Mouse (Mus musculus): ENCODE results near the gene Cacna1e. TPM values are rescaled to one million over a fixed set of nuclear protein-coding genes. Genes with fewer than 3 reads are reported as not detected.

Gene Cacna1e
- total and polyA plus RNA-seq, 3 experiments = not detected

DNA sequence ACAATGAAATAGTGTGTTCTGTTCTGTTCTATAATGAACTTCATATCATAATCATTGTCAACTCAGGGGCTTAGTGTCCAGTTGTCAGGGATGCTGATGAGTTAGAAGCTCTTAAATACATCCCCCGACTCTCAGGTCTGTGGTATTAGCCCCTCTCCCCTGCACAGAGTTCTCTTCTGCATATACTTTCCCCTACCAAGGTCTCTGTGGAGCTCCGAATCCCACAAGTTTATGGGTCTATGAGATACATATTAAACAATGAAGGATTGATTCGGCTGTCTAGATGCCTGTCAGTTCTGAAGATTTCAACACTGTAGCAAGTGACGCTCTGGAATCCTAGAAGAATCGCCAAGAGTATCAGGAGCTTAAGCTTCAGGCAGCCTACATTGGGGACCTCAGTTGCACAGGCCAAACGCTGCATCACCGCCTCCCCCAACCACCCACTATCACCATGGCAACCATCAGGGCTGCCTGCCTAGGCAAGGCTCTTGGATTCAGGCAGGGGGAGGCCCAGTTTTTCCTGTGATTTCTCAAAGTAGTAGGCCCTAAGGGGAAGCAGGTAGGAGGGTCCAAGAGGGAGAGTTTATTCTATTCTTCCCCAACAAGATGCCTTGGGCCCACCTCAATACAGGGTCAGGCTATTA lies 223.0 kb downstream of the Cacna1e start:
- TF ChIP-seq ZC3H11A (IDR thresholded peaks at IDR 0.05; ENCODE audit: low read depth, low read length) (no peak), MAFK (IDR thresholded peaks at IDR 0.05; ENCODE audit: borderline replicate concordance, low read depth, low read length) (no peak), CHD2 (IDR thresholded peaks at IDR 0.05; ENCODE audit: low read length) (no peak), RCOR1 (IDR thresholded peaks at IDR 0.05; ENCODE audit: low read depth, low read length) (no peak), TCF12 (IDR thresholded peaks at IDR 0.05; ENCODE audit: low read depth, low read length) (no peak), MAX (IDR thresholded peaks at IDR 0.05; ENCODE audit: low read length) (no peak), ELF1 (IDR thresholded peaks at IDR 0.05; ENCODE audit: low read depth, low read length) (no peak), GATA1 (IDR thresholded peaks at IDR 0.05; ENCODE audit: low read depth, low read length) (no peak), RAD21 (IDR thresholded peaks at IDR 0.05; ENCODE audit: low read depth, low read length) (no peak), CHD1 (IDR thresholded peaks at IDR 0.05; ENCODE audit: low read depth, low read length) (no peak), MAZ (IDR thresholded peaks at IDR 0.05; ENCODE audit: low read depth, low read length) (no peak), MYC (IDR thresholded peaks at IDR 0.05; ENCODE audit: low read depth, low read length) (no peak), SIN3A (IDR thresholded peaks at IDR 0.05; ENCODE audit: low read length) (no peak), SMC3 (IDR thresholded peaks at IDR 0.05; ENCODE audit: low read depth, low read length) (no peak), EP300 (IDR thresholded peaks at IDR 0.05; ENCODE audit: low read depth in 1 of 2, low read length in 2 of 2) (no peak), ETS1 (IDR thresholded peaks at IDR 0.05; ENCODE audit: low read depth, low read length) (no peak), MYB (IDR thresholded peaks at IDR 0.05; ENCODE audit: low read depth, low read length) (no peak), KAT2A (conservative IDR thresholded peaks at IDR 0.05; ENCODE audit: low read depth, low read length) (no peak), NELFE (IDR thresholded peaks at IDR 0.05; ENCODE audit: low read depth, low read length) (no peak)
- no peak overlapping the region for H3K9ac ChIP-seq (ENCODE audit: control insufficient read depth, low read depth, low read length, poor library complexity, severe bottlenecking)
- H3K36me3 ChIP-seq (ENCODE audit: control insufficient read depth in 1 of 2, insufficient read depth in 2 of 2, low read length in 2 of 2) = no peaks in the 10 kb centered on the region
- H3K4me1 ChIP-seq (ENCODE audit: control insufficient read depth in 1 of 2, insufficient read depth in 2 of 2, low read length in 2 of 2) = no peaks in the 10 kb centered on the region
- no peak for DNase-seq (ENCODE audit: low read depth, low spot score)
- H3K9me3 ChIP-seq (replicated peaks; ENCODE audit: insufficient read depth, low read length) = no peaks in the 10 kb centered on the region
- no peaks in the 10 kb centered on the region for H3K79me2 ChIP-seq (ENCODE audit: control insufficient read depth, insufficient read depth, low read length, poor library complexity)
- H3K4me3 ChIP-seq (ENCODE audit: control insufficient read depth in 1 of 2, insufficient read depth in 1 of 2, low read depth in 2 of 2, low read length in 2 of 2) = no peak overlapping the region
- no peaks in the 10 kb centered on the region for H3K27me3 ChIP-seq (ENCODE audit: control insufficient read depth in 1 of 2, insufficient read depth in 2 of 2, low read length in 2 of 2)
- H3K27ac ChIP-seq (ENCODE audit: control insufficient read depth, low read depth, low read length) = no peak overlapping the region

GRCm38 (mm10) chr1:154657366-154657765 lies 226.9 kb downstream of the Cacna1e start:
- no peak for DNase-seq (ENCODE audit: low read depth, low spot score)
- H3K9ac ChIP-seq (ENCODE audit: control insufficient read depth, low read depth, low read length, poor library complexity, severe bottlenecking) = no peak overlapping the region
- no peak for TF ChIP-seq MEF2A (IDR thresholded peaks at IDR 0.05; ENCODE audit: extremely low read depth, insufficient replicate concordance, low read depth, low read length, poor library complexity, severe bottlenecking)
- no peak for TF ChIP-seq ZC3H11A (IDR thresholded peaks at IDR 0.05; ENCODE audit: low read depth, low read length)
- TF ChIP-seq MAZ (IDR thresholded peaks at IDR 0.05; ENCODE audit: low read depth, low read length) = no peak
- no peak for TF ChIP-seq SIN3A (IDR thresholded peaks at IDR 0.05; ENCODE audit: low read length)
- no peak for TF ChIP-seq GATA1 (IDR thresholded peaks at IDR 0.05; ENCODE audit: low read depth, low read length)
- no peak for TF ChIP-seq ZKSCAN1 (IDR thresholded peaks at IDR 0.05; ENCODE audit: low read depth, low read length)
- TF ChIP-seq POLR2AphosphoS2 (IDR thresholded peaks at IDR 0.05; ENCODE audit: low read length) = no peak
- TF ChIP-seq MAX (IDR thresholded peaks at IDR 0.05; ENCODE audit: low read length) = no peak
- TF ChIP-seq USF2 (IDR thresholded peaks at IDR 0.05; ENCODE audit: borderline replicate concordance in 1 of 2, insufficient read depth in 1 of 2, low read depth in 1 of 2, low read length in 2 of 2) = no peak
- no peak for TF ChIP-seq MXI1 (IDR thresholded peaks at IDR 0.05; ENCODE audit: low read depth, low read length)
- TF ChIP-seq ZNF384 (IDR thresholded peaks at IDR 0.05; ENCODE audit: low read depth, low read length) = no peak
- no peak for TF ChIP-seq POLR2A (IDR thresholded peaks at IDR 0.05; ENCODE audit: control insufficient read depth in 1 of 2, insufficient read depth in 1 of 2, low read depth in 1 of 2, low read length in 2 of 2, poor library complexity in 1 of 2)
- TF ChIP-seq CTCF (IDR thresholded peaks at IDR 0.05 in 2 of 3, conservative IDR thresholded peaks at IDR 0.05 in 1 of 3; ENCODE audit: control insufficient read depth in 1 of 3, insufficient read depth in 1 of 3, low read depth in 2 of 3, low read length in 3 of 3, poor library complexity in 1 of 3, severe bottlenecking in 1 of 3) = no peak
- no peak for TF ChIP-seq USF1 (IDR thresholded peaks at IDR 0.05; ENCODE audit: low read depth, low read length)
- TF ChIP-seq ZMIZ1 (IDR thresholded peaks at IDR 0.05; ENCODE audit: low read depth, low read length) = no peak
- TF ChIP-seq ELF1 (IDR thresholded peaks at IDR 0.05; ENCODE audit: low read depth, low read length) = no peak
- no peak for TF ChIP-seq SMC3 (IDR thresholded peaks at IDR 0.05; ENCODE audit: low read depth, low read length)
- H3K27ac ChIP-seq (ENCODE audit: control insufficient read depth, low read depth, low read length) = no peak overlapping the region
- H3K79me2 ChIP-seq (ENCODE audit: control insufficient read depth, insufficient read depth, low read length, poor library complexity) = no peaks in the 10 kb centered on the region
- no peak overlapping the region for H3K4me3 ChIP-seq (ENCODE audit: control insufficient read depth in 1 of 2, insufficient read depth in 1 of 2, low read depth in 2 of 2, low read length in 2 of 2)
- H3K4me1 ChIP-seq (ENCODE audit: control insufficient read depth in 1 of 2, insufficient read depth in 2 of 2, low read length in 2 of 2) = no peaks in the 10 kb centered on the region
- H3K36me3 ChIP-seq (ENCODE audit: control insufficient read depth in 1 of 2, insufficient read depth in 2 of 2, low read length in 2 of 2) = no peaks in the 10 kb centered on the region
- H3K27me3 ChIP-seq (ENCODE audit: control insufficient read depth in 1 of 2, insufficient read depth in 2 of 2, low read length in 2 of 2) = no peaks in the 10 kb centered on the region; a peak in 1 of 4 replicates
- H3K9me3 ChIP-seq (replicated peaks; ENCODE audit: insufficient read depth, low read length) = no peaks in the 10 kb centered on the region
